Mouse (Mus musculus): Measurements from ENCODE around the gene Plin5. TPM values are rescaled to one million over a fixed set of nuclear protein-coding genes. Genes with fewer than 3 reads are reported as not detected.

Plin5 gene
- total RNA-seq (2022): 10 to 100 TPM; 16.5 to 31.3 (median 22.8) TPM

DNA sequence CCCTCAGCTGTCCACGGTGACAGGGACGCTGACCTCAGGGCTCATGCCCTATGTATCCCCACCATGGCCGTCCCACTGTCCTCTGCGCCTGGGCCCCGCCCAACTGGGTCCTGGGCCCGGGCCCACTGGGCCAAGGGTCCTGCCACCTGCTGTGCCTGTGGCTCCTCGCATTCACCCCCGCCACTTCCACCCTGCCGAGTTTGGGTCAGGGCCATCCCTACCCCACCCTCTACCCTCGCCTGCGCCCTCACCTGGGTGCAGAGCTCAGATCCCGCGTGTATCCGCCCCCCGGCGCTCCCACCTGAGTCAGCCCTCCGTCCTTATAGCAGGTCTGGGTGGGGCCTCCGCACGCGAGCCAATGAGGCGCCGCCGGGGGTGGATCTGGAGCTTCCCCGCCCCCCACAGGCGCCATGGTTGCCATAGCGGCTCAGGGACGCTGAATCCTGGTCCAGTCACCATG lies at the start of gene Plin5:
Plin5 (minus strand) TSS at position 346 of the 460 bp plus-strand sequence.
- peak in 1 of 2 experiments; percentile 65 for DNase-seq (ENCODE audit: low spot score in 2 of 2)

DNA sequence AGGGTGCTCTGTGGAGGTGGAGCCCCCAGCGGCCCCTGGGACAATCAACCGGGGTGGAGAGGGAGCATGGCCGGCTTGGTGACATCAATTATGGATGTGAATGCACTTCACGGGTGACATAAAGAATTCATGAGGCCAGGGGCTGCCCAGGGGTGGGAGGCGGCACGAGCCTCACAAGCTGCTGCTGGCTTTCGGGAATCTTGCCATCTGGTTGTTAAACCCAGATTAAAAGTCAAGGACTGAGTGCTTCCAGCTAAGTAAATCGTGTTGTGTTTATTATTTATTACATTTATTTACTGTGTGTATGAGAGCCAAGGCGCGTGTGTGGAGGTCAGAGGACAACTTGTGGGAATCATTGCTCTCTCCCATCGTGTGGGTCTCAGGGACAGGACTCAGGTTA lies 48.3 kb upstream of the Plin5 start:
- DNase-seq (ENCODE audit: low spot score in 2 of 2): no peak

DNA sequence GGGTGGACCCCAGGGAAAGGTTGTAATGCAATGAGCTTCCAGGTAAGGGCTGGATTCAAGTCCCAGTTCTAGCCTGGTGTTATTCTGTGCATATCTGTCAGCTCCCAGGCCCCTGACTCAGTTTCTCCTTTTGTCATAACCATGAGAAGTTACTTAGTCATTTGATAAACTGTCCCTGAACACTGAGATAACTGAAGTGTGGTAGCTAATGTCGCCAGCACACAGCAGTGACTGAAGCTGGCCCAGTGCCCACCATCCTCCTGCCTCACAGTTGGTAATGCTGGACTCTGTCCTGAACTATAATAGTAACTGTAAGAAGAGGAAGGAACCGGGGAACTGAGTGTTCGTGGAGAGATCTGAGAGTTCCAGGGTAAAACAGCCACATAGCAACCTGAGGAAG lies 47.1 kb upstream of the Plin5 start:
- no peak for DNase-seq (ENCODE audit: low spot score in 2 of 2)

DNA sequence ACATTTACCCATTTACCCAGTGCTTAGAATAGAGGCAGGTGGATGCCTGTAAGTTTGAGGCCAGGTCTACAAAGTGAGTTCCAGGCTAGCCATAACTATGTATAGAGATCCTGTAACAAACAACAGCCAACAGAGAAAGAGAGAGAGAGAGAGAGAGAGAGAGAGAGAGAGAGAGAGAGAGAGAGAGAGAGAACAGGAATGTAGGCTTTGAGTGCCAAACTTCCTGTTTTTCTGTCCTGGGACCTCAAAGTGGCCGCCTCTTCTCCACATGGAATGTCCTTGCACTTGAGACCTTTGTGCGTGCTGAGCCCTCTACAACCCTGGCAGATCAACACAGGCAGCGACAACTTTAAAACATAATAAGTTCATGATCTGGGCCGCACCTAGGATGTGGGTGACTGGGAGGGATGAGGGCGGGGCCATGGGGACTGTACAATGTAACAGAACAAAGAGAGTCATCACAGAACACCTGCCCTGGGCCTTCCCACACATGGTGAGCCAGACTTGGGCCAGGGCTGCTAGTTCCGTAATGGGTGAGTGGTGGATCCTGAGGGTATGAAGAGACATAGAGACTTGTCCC lies 46.2 kb upstream of the Plin5 start:
- no peak for DNase-seq (ENCODE audit: low spot score in 2 of 2)

DNA sequence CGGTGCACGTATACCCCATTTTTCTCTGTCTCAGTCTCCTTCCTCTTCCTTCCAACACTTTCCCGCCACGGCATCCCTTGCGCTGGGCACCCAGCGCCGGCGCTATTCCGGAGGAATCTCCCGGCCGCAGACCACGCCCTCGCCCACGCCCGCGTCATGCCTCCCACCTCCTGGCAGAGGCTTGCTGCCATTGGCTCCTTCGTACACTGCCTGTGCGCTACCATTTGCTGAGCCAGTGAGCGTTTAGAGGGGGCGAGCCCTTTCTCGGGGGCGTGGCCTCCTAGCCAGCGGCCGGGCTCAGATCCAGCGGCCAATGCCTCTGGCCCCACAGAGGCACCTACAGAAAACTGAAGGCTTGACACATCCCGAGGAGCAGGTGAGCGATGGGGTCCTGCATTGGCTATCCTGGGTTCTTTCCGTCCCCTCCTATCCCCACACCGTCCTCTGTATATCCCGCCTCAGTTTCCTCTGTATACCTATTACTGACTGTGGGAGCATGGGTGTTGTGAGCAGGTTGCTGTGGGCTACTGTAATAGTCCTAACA lies 44.9 kb upstream of the Plin5 start, which contains the start of gene Tnfaip8l1:
Tnfaip8l1 (plus strand) TSS at position 247 of the 544 bp plus-strand sequence.
- peak; percentile 85 to 91 for DNase-seq (ENCODE audit: low spot score in 2 of 2)

DNA sequence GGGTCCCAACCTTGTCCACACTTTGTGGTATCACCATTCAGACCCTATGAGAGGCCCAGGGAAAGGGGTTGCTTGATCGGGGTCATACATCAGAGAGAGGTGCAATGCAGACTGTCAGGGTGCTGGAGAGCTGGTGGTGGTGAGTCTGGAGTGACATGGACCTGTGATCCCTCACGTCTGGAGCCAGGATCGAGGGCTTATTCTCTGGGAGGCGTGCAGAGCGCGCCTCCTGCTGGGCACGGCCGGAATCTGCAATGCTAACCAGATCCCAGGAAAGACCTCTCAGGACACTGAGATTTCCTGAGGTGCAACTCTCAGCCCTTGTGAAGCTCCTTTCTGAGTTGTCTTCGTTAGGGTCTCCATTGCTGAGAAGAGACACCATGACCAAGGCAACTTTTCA lies 42.3 kb upstream of the Plin5 start:
- peak in 1 of 2 experiments; percentile 55 for DNase-seq (ENCODE audit: low spot score in 2 of 2)

DNA sequence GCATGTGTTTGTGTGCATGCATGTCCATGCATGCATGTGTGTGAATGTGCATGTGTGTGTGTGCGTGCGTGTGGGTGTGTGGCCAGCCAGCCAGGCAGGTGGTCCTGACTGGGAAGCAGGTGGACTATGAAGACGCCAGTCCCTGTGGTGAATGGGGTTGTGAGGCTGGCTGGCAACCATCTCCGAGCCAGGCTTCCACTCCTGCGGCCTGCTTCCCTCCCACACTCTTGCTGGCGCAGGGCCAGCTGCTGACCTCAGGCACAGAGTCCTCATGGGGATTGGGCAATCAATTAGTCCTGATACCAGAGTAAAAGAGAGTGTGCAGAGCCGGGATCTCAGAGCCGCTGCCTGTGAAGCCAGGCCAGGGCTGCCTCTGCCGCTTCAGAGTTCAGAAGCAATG lies 36.2 kb upstream of the Plin5 start:
- peak; percentile 35 to 38 for DNase-seq (ENCODE audit: low spot score in 2 of 2)

DNA sequence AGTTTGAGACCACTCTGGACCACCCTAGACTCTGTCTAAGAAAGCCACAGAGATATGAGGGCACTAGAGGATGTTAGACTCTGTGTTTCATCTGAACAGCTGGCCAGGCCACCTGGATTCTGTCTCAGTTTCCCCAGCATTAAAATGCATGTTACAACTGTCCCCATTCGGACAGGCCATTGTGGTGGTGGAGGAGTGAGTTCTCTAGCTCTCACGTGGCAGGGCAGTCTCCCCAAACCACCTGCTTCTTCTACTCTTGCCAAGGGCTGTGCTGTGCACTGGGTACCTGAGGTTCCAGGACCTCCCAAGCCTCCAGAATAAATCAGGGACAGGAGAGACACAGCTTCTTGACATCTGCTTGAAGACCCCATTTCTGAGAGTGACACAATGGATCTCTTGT lies 32.5 kb upstream of the Plin5 start:
- no peak for DNase-seq (ENCODE audit: low spot score in 2 of 2)

DNA sequence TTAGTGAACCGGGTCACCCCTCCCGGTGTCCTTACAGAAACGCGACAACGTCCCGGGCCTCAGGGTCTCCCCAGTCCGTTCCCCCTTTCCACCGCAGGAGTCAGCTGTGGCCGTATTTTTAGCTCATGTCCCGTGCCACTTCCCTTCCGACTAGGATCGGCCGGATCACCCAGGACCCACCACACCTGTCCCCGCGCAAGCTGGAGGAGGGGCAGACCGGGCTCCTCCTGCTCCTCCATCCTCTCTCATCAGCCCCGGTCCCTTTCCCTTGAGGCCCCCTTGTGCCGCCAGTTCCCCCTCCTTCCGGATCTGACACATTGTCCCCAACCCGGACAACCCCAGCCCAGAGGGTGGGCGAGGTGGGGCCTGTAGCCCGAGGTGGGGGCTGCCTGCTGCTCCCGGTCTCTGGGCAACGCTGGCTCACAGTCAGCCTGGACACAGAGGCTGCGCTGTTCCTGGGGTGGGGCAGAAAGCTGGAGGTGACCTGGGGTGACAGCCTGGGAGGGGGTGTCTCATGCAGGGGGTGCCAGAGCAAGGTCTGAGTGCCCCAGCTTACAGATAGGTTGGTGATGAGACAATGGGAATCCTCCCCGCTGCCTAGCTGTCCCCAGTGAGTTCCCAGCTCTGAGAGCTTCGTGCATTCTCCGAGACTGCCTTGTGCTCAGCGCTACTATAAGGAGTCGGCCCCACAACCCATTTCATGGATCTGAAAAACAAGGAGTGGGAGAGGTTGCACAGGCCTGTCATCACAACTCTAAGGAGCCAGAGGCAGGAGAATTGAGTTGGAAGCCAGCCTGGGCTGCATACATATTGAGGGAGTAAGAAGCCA lies 31.6 kb upstream of the Plin5 start:
- DNase-seq (ENCODE audit: low spot score in 2 of 2): no peak

DNA sequence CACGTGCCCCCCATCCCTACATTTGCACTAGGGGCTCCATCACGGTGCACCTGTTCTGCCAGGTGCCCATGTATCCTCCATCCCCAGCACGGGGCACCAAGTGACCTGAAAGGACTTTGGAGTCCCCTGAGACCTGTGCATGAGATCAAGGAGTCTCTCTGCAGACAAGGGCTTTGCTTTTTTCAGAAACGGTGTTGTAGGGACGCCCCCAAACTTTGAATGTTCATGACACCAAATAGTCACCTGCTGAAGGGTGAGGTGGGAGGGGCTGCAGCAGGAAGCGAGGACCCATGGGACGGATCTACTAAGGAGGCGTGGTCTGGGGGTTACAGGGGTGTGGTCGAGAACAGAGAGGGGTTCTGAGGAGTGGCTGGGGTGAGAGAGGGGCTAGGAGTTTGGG lies 30.9 kb upstream of the Plin5 start:
- no peak for DNase-seq (ENCODE audit: low spot score in 2 of 2)

DNA sequence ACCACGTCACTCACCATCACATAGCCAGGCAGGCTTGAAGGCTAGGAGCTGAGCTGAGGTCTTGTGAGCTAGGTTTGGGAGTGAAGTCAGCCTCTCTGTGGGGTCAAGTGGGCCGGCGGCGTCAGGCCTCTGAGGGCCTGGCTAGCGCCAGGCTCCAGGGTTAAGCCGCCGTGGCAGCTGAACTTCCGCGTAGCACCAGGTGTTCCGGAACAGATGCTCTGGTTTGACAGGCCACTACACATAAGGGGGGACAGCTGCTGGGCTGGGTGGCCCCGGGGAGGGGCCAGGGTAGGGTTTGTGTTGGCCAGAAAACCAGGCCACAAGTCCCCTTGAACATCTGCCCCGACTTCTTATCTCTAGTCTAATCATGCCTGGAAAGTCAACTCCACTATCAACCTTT lies 30.0 kb upstream of the Plin5 start:
- no peak for DNase-seq (ENCODE audit: low spot score in 2 of 2)

DNA sequence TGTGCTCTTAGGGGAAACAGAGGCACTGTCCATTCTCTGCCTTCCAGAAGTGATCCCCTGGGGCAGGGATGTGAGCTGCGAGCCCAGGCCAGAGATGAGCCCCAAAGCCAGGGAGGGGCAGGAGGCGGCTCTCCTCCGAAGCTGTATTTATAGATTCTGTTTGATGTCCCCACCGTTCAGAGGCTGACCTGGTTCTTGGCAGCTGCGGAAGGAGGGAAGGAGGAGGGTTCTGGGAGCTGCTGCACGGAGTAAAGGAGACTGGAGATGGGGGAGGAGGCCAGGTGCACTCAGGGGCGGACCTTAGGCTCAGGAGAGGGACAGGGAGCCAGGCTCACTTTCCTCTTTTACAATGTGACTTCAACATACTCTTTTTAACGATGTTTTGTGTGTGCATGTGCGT lies 28.7 kb upstream of the Plin5 start:
- DNase-seq (ENCODE audit: low spot score in 2 of 2): no peak

DNA sequence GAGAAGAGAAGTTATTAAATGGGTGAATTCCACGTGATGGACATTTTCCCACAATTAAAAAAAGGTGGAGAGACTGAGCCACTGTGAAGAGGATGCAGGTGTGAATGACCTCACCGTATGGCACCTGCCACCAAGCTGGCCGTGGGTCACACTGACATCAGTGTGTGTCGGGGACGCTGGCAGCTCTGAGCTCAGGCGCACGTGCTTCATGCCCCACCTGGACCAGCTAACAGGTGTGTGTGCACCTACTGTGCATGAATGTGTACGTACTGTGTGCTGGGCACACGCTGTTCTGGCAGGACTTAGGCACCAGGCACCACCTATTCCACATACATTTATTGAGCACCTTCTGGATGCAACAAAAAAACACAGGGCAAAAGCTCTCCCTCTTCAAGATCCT lies 27.1 kb upstream of the Plin5 start:
- DNase-seq (ENCODE audit: low spot score in 2 of 2): no peak

DNA sequence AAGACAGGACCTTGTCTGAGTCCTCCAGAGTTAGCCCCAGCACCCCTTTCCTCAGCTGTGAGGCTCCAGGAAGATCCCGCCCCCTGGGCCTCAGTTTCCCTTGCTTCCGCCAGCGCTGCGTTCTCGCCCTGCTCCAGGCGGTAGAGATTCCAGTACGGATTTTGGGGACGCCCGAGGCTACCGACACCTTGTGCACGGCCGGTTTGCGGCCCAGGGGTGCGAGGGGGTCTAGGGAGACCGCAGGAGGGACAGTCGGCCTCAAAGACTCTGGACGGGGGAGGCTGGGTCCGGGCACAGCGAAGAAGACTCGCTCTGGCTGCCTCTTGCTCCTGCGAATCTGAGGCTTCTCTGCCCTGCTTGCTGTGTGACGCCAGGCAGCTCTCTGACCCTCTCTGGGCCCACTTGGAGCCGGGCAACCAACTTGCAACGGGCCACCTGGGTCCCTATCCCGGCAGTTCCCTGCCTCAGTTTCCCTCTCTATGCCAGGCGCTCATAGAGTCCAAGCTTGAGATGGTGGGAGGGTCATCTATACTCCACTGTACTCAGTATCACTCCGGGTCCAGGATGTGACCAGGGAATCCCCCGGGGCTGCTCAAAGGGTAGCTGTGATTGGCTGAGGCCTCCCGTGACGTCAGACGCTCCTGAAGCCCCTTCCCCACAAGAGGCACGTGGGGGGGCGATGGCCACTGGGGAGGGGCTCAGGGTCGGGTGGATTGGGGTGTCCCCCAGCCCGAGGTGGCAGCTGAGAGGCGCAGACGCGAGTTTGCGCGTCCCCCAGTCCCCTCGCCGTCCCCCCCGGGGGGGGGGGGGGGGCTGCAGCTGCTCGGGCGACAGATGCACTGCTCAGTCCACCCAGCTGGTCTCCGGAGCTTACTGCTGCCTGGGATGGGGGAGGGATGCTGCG lies 24.6 kb upstream of the Plin5 start:
- no peak for DNase-seq (ENCODE audit: low spot score in 2 of 2)

DNA sequence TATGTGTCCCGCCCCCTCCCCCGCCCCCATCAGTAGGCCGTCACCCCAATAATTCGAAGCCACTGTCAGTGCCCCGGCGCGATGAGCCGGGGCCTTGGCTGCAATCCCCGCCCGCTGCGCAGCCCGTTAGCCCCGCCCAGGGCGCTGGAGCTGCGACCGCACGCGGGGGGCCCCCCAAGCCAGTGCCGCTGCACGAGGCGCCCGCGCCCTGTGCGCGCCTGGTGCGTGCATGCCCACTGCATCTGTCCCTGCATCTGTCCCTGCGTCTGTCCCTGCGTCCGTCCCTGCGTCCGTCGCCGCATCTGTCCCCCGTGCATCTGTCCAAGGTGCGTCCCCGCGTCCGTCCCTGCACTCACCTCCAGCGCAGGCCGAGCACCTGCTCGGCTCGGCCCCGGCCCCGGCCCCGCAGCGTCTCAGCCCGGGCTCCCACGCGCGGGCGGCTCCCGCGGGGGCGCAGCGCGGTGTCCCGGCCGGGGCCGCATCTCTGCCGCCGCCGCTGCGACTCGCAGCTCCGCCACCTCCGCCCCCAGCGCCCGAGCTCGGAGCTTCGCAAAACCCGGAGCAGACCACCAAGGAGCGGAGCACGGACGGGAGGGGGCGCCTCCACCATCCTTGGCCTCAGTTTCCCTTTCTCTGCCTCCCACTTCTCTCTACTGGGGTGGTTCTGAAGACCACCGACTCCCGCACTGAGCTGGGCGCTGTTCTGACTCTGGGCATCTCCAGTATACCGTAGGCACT lies 22.6 kb upstream of the Plin5 start, which contains the start of gene Sema6b:
Sema6b (minus strand) TSS at position 486 of the 738 bp plus-strand sequence.
- no peak for DNase-seq (ENCODE audit: low spot score in 2 of 2)

DNA sequence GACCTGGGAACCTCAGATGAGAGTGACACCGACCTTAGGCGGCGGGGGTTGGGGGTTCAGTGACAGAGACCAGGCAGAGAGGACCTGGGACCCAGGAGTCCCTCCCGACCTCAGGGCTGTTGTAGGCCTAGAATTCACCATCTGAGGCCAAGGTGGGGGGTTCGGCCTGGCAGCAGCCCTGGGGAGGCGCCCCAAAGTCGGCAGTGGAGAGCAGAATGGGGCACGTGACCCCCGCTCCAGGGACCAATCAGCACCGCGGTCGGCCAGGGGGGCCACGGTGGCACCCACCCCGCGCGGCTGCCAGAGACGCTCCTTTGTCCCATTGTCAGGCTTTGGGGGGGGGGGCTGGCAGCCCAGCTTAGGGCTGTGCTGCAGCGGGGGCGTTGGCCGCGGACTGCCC lies 22.0 kb upstream of the Plin5 start:
- no peak for DNase-seq (ENCODE audit: low spot score in 2 of 2)

DNA sequence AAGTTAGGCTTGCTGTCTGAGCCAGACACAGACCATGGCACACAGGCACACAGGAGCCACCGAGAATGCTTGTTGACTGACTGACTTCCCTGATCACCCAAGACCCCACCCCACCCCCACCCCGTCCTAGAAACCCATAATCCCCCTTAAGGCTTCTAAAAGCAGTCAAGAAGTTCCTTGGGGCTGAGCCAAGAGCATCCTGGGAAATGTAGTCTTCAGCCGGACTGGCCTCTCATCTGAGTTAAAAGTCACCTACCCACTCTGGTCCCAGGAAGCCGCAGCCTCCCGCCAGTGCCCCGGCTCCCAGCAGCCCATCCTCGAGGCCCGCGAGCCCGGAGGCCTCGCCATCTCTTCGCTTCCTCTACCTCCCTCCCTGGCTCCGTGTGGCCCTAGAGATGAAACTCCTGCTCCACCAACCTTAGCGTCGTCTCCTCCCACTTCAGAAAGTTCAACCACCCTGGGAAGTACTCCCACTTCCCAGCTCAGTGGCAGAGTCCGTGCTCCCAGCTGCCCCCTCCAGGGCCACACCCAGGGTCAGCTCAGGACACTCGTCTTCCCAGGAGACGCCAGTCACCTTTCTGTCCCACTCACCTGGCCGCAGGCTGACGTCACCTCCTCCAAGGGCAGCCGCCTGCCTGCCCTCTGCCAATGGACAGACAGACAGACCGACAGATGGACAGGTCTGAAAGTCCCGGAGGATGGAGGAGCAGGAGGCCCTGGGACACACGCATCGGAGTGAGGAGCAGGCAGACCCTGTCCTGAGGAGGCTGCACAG lies 20.6 kb upstream of the Plin5 start:
- DNase-seq (ENCODE audit: low spot score in 2 of 2): no peak

DNA sequence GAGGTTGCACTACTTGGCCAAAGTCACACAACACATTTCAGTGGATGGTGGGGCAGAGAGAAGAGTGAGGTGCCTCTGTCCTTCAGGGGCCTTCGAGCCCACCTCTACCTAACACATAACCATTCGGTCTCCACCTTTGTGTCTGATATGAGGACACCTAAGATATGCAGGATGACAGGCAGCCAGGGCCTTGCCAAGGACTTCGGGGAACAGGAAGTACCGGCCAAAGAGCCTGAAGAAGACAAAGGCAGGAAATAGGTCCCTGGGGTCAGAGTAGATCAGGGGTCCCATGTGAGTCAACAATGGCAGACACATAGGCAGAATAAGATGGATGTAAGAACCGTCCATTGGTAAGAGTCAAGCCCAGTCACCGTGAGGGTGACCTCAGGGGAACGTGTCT lies 19.2 kb upstream of the Plin5 start:
- DNase-seq (ENCODE audit: low spot score in 2 of 2): no peak

DNA sequence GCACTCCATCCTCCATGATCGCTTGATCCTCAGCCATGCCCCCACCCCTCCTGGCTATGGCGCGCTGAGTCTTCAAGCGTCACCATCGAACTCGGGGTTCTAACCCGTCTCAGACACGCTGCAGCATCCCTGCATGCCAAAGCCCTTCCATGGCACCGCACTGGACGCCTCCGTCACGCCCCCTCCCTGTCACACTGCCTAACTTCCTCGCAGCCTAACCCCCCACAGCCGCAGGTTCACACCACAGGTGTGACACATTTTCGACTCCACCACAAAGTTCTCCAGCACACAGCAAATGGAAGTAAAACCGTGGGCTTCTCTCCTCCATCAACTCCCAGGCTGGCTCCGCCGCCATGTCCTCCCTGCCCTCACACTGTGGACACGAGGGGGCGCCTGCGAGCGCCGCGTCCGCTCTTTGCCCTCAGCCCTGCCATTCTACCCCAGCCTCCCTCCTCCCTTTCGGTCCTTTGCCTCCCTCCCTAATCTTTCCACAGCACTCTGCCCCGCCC lies 17.1 kb upstream of the Plin5 start:
- peak; percentile 44 to 62 for DNase-seq (ENCODE audit: low spot score in 2 of 2)

Data from gastrocnemius, adult 8-10 months (tissue).